Mouse (Mus musculus) CH12.LX (cell line): ENCODE results near the gene Apobec3. TPM values are rescaled to one million over a fixed set of nuclear protein-coding genes. Genes with fewer than 3 reads are reported as not detected.

ENCODE experiments used
- DNase-seq: peaks from one replicate; pipeline ENCODE4 v3.0.0-alpha.2; 2013; ENCODE audit errors: extremely low read depth
- H3K27ac ChIP-seq: 2 replicates; pipeline ENCODE4 v1.5.1; 2012; ENCODE audit warnings: low read depth, mild to moderate bottlenecking, control low read depth, moderate library complexity; ENCODE audit not compliant: insufficient read depth
- H3K27me3 ChIP-seq: replicated peaks from 2 replicates; pipeline ENCODE3; 2012; ENCODE audit warnings: inconsistent platforms
- H3K36me3 ChIP-seq, 2 experiments: replicated peaks in 1 of 2; 2 replicates each; pipeline versions ENCODE3 to v1.6.1; 2012; ENCODE audit warnings: inconsistent platforms in 1 of 2, low read length in 1 of 2, mild to moderate bottlenecking in 1 of 2, mixed read lengths in 1 of 2, moderate library complexity in 1 of 2; ENCODE audit not compliant: control insufficient read depth in 1 of 2, insufficient read depth in 1 of 2
- H3K4me1 ChIP-seq, 2 experiments: 2 replicates each; pipeline ENCODE4 v1.6.1; 2012; ENCODE audit warnings: inconsistent platforms in 1 of 2, moderate library complexity in 1 of 2; ENCODE audit not compliant: insufficient read depth in 2 of 2, control insufficient read depth in 1 of 2
- H3K4me2 ChIP-seq: 2 replicates; pipeline ENCODE4 v1.6.1; 2012; ENCODE audit warnings: low read depth, mild to moderate bottlenecking, control low read depth; ENCODE audit not compliant: poor library complexity, insufficient read depth, severe bottlenecking
- H3K4me3 ChIP-seq, 3 experiments: fragments of 150-350 bp in 1 of 3; sonication (generic) in 1 of 3; replicated peaks in 1 of 3; 2 replicates each; pipeline versions ENCODE3 to v1.5.1; 2011 to 2012; ENCODE audit warnings: low read depth in 2 of 3, low read length in 2 of 3, mild to moderate bottlenecking in 2 of 3, moderate library complexity in 2 of 3, control low read depth in 1 of 3, improper control_type of control experiment in 1 of 3, inconsistent platforms in 1 of 3, mixed read lengths in 1 of 3; ENCODE audit not compliant: poor library complexity in 1 of 3
- H3K79me2 ChIP-seq: replicated peaks from 2 replicates; pipeline ENCODE4 v1.6.1; 2012; ENCODE audit warnings: mild to moderate bottlenecking, moderate library complexity; ENCODE audit not compliant: control insufficient read depth, poor library complexity, insufficient read depth, severe bottlenecking; ENCODE audit errors: extremely low read depth
- H3K9ac ChIP-seq: 2 replicates; pipeline ENCODE4 v1.6.1; 2012; ENCODE audit warnings: low read depth, mild to moderate bottlenecking, control low read depth, moderate library complexity; ENCODE audit not compliant: insufficient read depth
- H3K9me3 ChIP-seq: replicated peaks from 2 replicates; pipeline ENCODE3; 2012; ENCODE audit warnings: low read length, inconsistent platforms, mixed read lengths
- BHLHE40 ChIP-seq: IDR thresholded peaks from 2 replicates; pipeline ENCODE4 v1.6.1; 2011; ENCODE audit warnings: mild to moderate bottlenecking, low read depth, low read length, improper control_type of control experiment
- E2F4 ChIP-seq: IDR thresholded peaks from 2 replicates; pipeline ENCODE4 v1.6.1; 2011; ENCODE audit warnings: low read depth, low read length, improper control_type of control experiment; ENCODE audit not compliant: insufficient replicate concordance
- EP300 ChIP-seq: IDR thresholded peaks from 2 replicates; pipeline ENCODE4 v1.6.1; 2011; ENCODE audit warnings: low read length, improper control_type of control experiment
- HCFC1 ChIP-seq: IDR thresholded peaks from 2 replicates; pipeline ENCODE4 v1.6.1; 2012; ENCODE audit warnings: low read depth, mild to moderate bottlenecking, inconsistent platforms, low read length, improper control_type of control experiment
- IRF4 ChIP-seq: IDR thresholded peaks from 2 replicates; pipeline ENCODE4 v1.6.1; 2014; ENCODE audit warnings: low read depth, mild to moderate bottlenecking, inconsistent platforms, low read length, improper control_type of control experiment
- JUND ChIP-seq: conservative IDR thresholded peaks from 2 replicates; pipeline ENCODE4 v1.6.1; 2011; ENCODE audit warnings: low read depth, low read length, improper control_type of control experiment
- MAX ChIP-seq: IDR thresholded peaks from 2 replicates; pipeline ENCODE4 v1.6.1; 2011; ENCODE audit warnings: low read length, improper control_type of control experiment
- MEF2A ChIP-seq: IDR thresholded peaks from 2 replicates; pipeline ENCODE4 v1.6.1; 2014; ENCODE audit warnings: low read depth, mild to moderate bottlenecking, inconsistent platforms, low read length, improper control_type of control experiment, borderline replicate concordance
- MYC ChIP-seq: IDR thresholded peaks from 2 replicates; pipeline ENCODE4 v1.6.1; 2011; ENCODE audit warnings: low read depth, mild to moderate bottlenecking, improper control_type of control experiment, low read length
- NRF1 ChIP-seq: IDR thresholded peaks from 2 replicates; pipeline ENCODE4 v1.6.1; 2014; ENCODE audit warnings: low read depth, mild to moderate bottlenecking, inconsistent platforms, low read length, improper control_type of control experiment, moderate library complexity
- POLR2A ChIP-seq: IDR thresholded peaks from 2 replicates; pipeline ENCODE4 v1.6.1; 2011; ENCODE audit warnings: low read depth, mild to moderate bottlenecking, improper control_type of control experiment, low read length
- RCOR1 ChIP-seq: conservative IDR thresholded peaks from 2 replicates; pipeline ENCODE4 v1.6.1; 2012; ENCODE audit warnings: low read depth, mild to moderate bottlenecking, inconsistent platforms, low read length, improper control_type of control experiment
- SIN3A ChIP-seq: IDR thresholded peaks from 2 replicates; pipeline ENCODE4 v1.6.1; 2012; ENCODE audit warnings: low read length, improper control_type of control experiment, inconsistent platforms
- SMC3 ChIP-seq: IDR thresholded peaks from 2 replicates; pipeline ENCODE4 v1.6.1; 2011; ENCODE audit warnings: low read depth, low read length, improper control_type of control experiment
- UBTF ChIP-seq: IDR thresholded peaks from 2 replicates; pipeline ENCODE4 v1.6.1; 2012; ENCODE audit warnings: low read depth, mild to moderate bottlenecking, inconsistent platforms, low read length, improper control_type of control experiment, moderate library complexity
- USF1 ChIP-seq: IDR thresholded peaks from 2 replicates; pipeline ENCODE4 v1.6.1; 2014; ENCODE audit warnings: low read depth, mild to moderate bottlenecking, inconsistent platforms, low read length, improper control_type of control experiment
- ZKSCAN1 ChIP-seq: IDR thresholded peaks from 2 replicates; pipeline ENCODE4 v1.6.1; 2012; ENCODE audit warnings: low read depth, inconsistent platforms, low read length, improper control_type of control experiment, borderline replicate concordance
- ZMIZ1 ChIP-seq: IDR thresholded peaks from 2 replicates; pipeline ENCODE4 v1.6.1; 2012; ENCODE audit warnings: low read depth, mild to moderate bottlenecking, inconsistent platforms, low read length, improper control_type of control experiment
- dilution Hi-C: fragments of 300-500 bp; cut with MboI; formaldehyde crosslinking; loops from 2 replicates; pipeline ENCODE4 v1.14.3; 2020; ENCODE audit warnings: low sequenced_read_pairs; ENCODE audit not compliant: extremely low pct_unique_long_range_greater_than_20kb, extremely low pct_ligation_motif_present
- in situ Hi-C: fragments of 300-500 bp; cut with MboI; formaldehyde crosslinking; loops from 3 replicates; pipeline ENCODE4 v1.14.3; 2019; ENCODE audit warnings: low sequenced_read_pairs, low pct_ligation_motif_present, low pct_unique_long_range_greater_than_20kb, mixed read lengths
- polyA plus RNA-seq: library from polyadenylated mRNA; unstranded; fragments of >175 nt; gene quantifications from 2 replicates; pipeline ENCODE4 v1.2.1, GENCODE M21; 2012; ENCODE audit warnings: low read depth; ENCODE audit not compliant: insufficient read length
- total RNA-seq, 2 experiments: library from RNA; depleted of rRNA; stranded (reverse); fragments of 300-350 nt in 1 of 2; fragments of >200 nt in 1 of 2; gene quantifications; 2 replicates each; pipeline ENCODE4 v1.2.3; 2012 to 2014

Apobec3 gene
- total and polyA plus RNA-seq, 3 experiments, result 3.9 to 94.3 (median 10.4) TPM

GRCm38 (mm10) chr15:79928316-79928715, 36.9 kb downstream of the Apobec3 start:
- H3K4me1 ChIP-seq, result peaks cover 11 to 57% of the 10 kb centered on the region in 2 experiments
- H3K27ac ChIP-seq, result 0 out of 2 replicates have a peak overlapping the region, but pooled peaks have one; percentile 23
- TF ChIP-seq ZMIZ1, result no peak
- no peak for TF ChIP-seq RCOR1
- no peak for TF ChIP-seq MYC
- TF ChIP-seq UBTF, result no peak
- no peak for TF ChIP-seq SMC3
- no peak for TF ChIP-seq SIN3A
- TF ChIP-seq JUND, result no peak
- TF ChIP-seq IRF4, result no peak
- no peak for TF ChIP-seq HCFC1
- TF ChIP-seq NRF1, result no peak
- TF ChIP-seq BHLHE40, result no peak
- TF ChIP-seq USF1, result no peak
- TF ChIP-seq ZKSCAN1, result no peak
- TF ChIP-seq MEF2A, result no peak
- no peak for TF ChIP-seq E2F4
- no peak for TF ChIP-seq POLR2A
- TF ChIP-seq, all 38 proteins: peak for 0
- in situ Hi-C loops (no loop called here), dilution Hi-C loops (no loop called here)
- peak overlapping the region; percentile 36; the same call in 1 of the 2 replicates for H3K9ac ChIP-seq
- H3K4me2 ChIP-seq, result peak overlapping the region; percentile 81
- H3K79me2 ChIP-seq, result no peaks in the 10 kb centered on the region
- no peaks in the 10 kb centered on the region for H3K9me3 ChIP-seq
- H3K27me3 ChIP-seq, result no peaks in the 10 kb centered on the region
- peak overlapping the region in 1 of 3 experiments; percentile 13 for H3K4me3 ChIP-seq
- peaks cover 26 to 51% of the 10 kb centered on the region in 2 experiments for H3K36me3 ChIP-seq
- no peak for DNase-seq

- TF ChIP-seq MAX (no peak), EP300 (no peak), BHLHE40 (no peak), ZMIZ1 (no peak)
- in situ Hi-C loops (no loop called here), dilution Hi-C loops (no loop called here)
- 0 out of 2 replicates have a peak overlapping the region, but pooled peaks have one; percentile 17 for H3K4me2 ChIP-seq
- H3K4me3 ChIP-seq, result no peak overlapping the region
- H3K27me3 ChIP-seq, result no peaks in the 10 kb centered on the region
- no peak for DNase-seq
- no peak overlapping the region for H3K27ac ChIP-seq
- H3K9ac ChIP-seq, result no peak overlapping the region
- H3K79me2 ChIP-seq, result no peaks in the 10 kb centered on the region
- no peaks in the 10 kb centered on the region for H3K9me3 ChIP-seq
- peaks cover 22 to 47% of the 10 kb centered on the region in 2 experiments for H3K36me3 ChIP-seq
- H3K4me1 ChIP-seq, result peaks cover 13 to 60% of the 10 kb centered on the region in 2 experiments
These were observed 37.3 kb downstream of the Apobec3 start for GRCm38 (mm10) chr15:79928736-79929135.
